In genomic region chr10:127285644-127286043, GRCm38 (mm10) we compare ENCODE assay signal across 9 mouse cellular contexts. TPM values are rescaled to one million over a fixed set of nuclear protein-coding genes. Genes with fewer than 3 reads are reported as not detected.
DNase-seq lines count a peak whose midpoint lies in the region; ATAC-seq and TF ChIP-seq lines count a peak whose summit lies in the region.
"Had no signal": no experiment of that assay in that cellular context is flagged by ENCODE, and none has a peak within 500 bp of the region (broad histone marks: within the 10 kb centered on the region; RNA-seq: fewer than 3 reads in every experiment).

No protein-coding gene starts in this region.

- H3K4me3 ChIP-seq in heart, embryonic 11.5 days (ENCODE audit: low read depth, low read length): peak overlapping the region; percentile 3; the same call in 1 of the 2 replicates
- H3K4me3 ChIP-seq in stomach, embryonic 15.5 days (replicated peaks): no peak overlapping the region
- no peak overlapping the region for H3K4me3 ChIP-seq in stomach, postnatal 0 days (ENCODE audit: low read depth, low read length)
- H3K4me3 ChIP-seq in hindbrain, embryonic 15.5 days: no peak overlapping the region
- no peak overlapping the region for H3K4me3 ChIP-seq in stomach, embryonic 16.5 days (replicated peaks; ENCODE audit: low read length)
- H3K4me3 ChIP-seq: limb, embryonic 15.5 days had no signal

- H3K27ac ChIP-seq in heart, embryonic 11.5 days (ENCODE audit: low read depth, low read length): no peak overlapping the region
- H3K27ac ChIP-seq in stomach, embryonic 15.5 days: no peak overlapping the region
- H3K27ac ChIP-seq in stomach, postnatal 0 days (replicated peaks): no peak overlapping the region
- H3K27ac ChIP-seq in hindbrain, embryonic 15.5 days (replicated peaks): no peak overlapping the region
- no peak overlapping the region for H3K27ac ChIP-seq in stomach, embryonic 16.5 days (ENCODE audit: low read length)
- H3K27ac ChIP-seq: limb, embryonic 15.5 days had no signal

- TF ChIP-seq EP300 in stomach, postnatal 0 days (optimal IDR thresholded peaks at IDR 0.05): no peak

- no peak for DNase-seq in heart, adult 18-20 months
- no peak for DNase-seq in stomach, postnatal 0 days (ENCODE audit: low spot score)
- no peak for DNase-seq in right cerebral cortex, adult 18-20 months
- DNase-seq: thymus, adult 2 months had no signal

- H3K9ac ChIP-seq in heart, embryonic 11.5 days (ENCODE audit: low read depth, low read length): no peak overlapping the region
- no peak overlapping the region for H3K9ac ChIP-seq in stomach, embryonic 15.5 days
- no peak overlapping the region for H3K9ac ChIP-seq in stomach, postnatal 0 days (ENCODE audit: low read length)
- H3K9ac ChIP-seq in hindbrain, embryonic 15.5 days: 0 out of 2 replicates have a peak overlapping the region, but pooled peaks have one; percentile 10
- H3K9ac ChIP-seq in stomach, embryonic 16.5 days (ENCODE audit: low read length): peak overlapping the region; percentile 89; the same call in 1 of the 2 replicates
- H3K9ac ChIP-seq: limb, embryonic 15.5 days had no signal

- H3K27me3 ChIP-seq in heart, embryonic 11.5 days (ENCODE audit: control insufficient read depth, insufficient read depth, low read length): no peaks in the 10 kb centered on the region
- H3K27me3 ChIP-seq in stomach, embryonic 15.5 days (replicated peaks): no peaks in the 10 kb centered on the region
- no peaks in the 10 kb centered on the region for H3K27me3 ChIP-seq in stomach, postnatal 0 days (ENCODE audit: control insufficient read depth, insufficient read depth, low read length)
- no peaks in the 10 kb centered on the region for H3K27me3 ChIP-seq in hindbrain, embryonic 15.5 days
- H3K27me3 ChIP-seq in stomach, embryonic 16.5 days (ENCODE audit: control insufficient read depth, insufficient read depth, low read length): no peaks in the 10 kb centered on the region
- H3K27me3 ChIP-seq: limb, embryonic 15.5 days had no signal

- ATAC-seq in heart, embryonic 11.5 days (replicated peaks; ENCODE audit: insufficient number of reproducible peaks, low FRiP score, low TSS enrichment): no peak
- ATAC-seq in stomach, embryonic 15.5 days (ENCODE audit: insufficient read depth, low FRiP score, low read depth): no peak
- no peak for ATAC-seq in stomach, postnatal 0 days (ENCODE audit: low FRiP score, low TSS enrichment)
- ATAC-seq in hindbrain, embryonic 15.5 days (ENCODE audit: low FRiP score, low read depth): no peak
- no peak for ATAC-seq in stomach, embryonic 16.5 days (ENCODE audit: insufficient read depth, low FRiP score)

- no peaks in the 10 kb centered on the region for H3K9me3 ChIP-seq in heart, embryonic 11.5 days (replicated peaks; ENCODE audit: control insufficient read depth, low read length)
- no peaks in the 10 kb centered on the region for H3K9me3 ChIP-seq in stomach, embryonic 15.5 days
- H3K9me3 ChIP-seq in stomach, postnatal 0 days (ENCODE audit: control insufficient read depth, low read length): no peaks in the 10 kb centered on the region
- H3K9me3 ChIP-seq in hindbrain, embryonic 15.5 days: no peaks in the 10 kb centered on the region
- H3K9me3 ChIP-seq in stomach, embryonic 16.5 days (replicated peaks; ENCODE audit: control insufficient read depth, low read length): no peaks in the 10 kb centered on the region
- H3K9me3 ChIP-seq: limb, embryonic 15.5 days had no signal

- TF ChIP-seq CTCF in stomach, postnatal 0 days (IDR thresholded peaks at IDR 0.05; ENCODE audit: low read depth): no peak

- peaks cover 53% of the 10 kb centered on the region for H3K36me3 ChIP-seq in heart, embryonic 11.5 days (ENCODE audit: control insufficient read depth, insufficient read depth, low read length)
- peaks cover 50% of the 10 kb centered on the region for H3K36me3 ChIP-seq in stomach, embryonic 15.5 days
- H3K36me3 ChIP-seq in stomach, postnatal 0 days (ENCODE audit: control insufficient read depth, insufficient read depth, low read length): peaks cover 42% of the 10 kb centered on the region
- peaks cover 44% of the 10 kb centered on the region for H3K36me3 ChIP-seq in hindbrain, embryonic 15.5 days
- H3K36me3 ChIP-seq in stomach, embryonic 16.5 days (ENCODE audit: control insufficient read depth, insufficient read depth, low read length): peaks cover 29% of the 10 kb centered on the region

- H3K4me1 ChIP-seq in heart, embryonic 11.5 days (ENCODE audit: control insufficient read depth, insufficient read depth, low read length): peaks cover 27% of the 10 kb centered on the region
- peaks cover 39% of the 10 kb centered on the region for H3K4me1 ChIP-seq in stomach, embryonic 15.5 days
- H3K4me1 ChIP-seq in stomach, postnatal 0 days (replicated peaks; ENCODE audit: control insufficient read depth, insufficient read depth): peaks cover 5% of the 10 kb centered on the region
- peaks cover 54% of the 10 kb centered on the region for H3K4me1 ChIP-seq in hindbrain, embryonic 15.5 days (replicated peaks)
- H3K4me1 ChIP-seq in stomach, embryonic 16.5 days (ENCODE audit: control insufficient read depth, insufficient read depth, low read length): peaks cover 38% of the 10 kb centered on the region

- 80% methylated on average over 13 of the region's 13 CpGs for WGBS in heart, embryonic 11.5 days (ENCODE audit: insufficient replicate concordance)
- 74% methylated on average over 13 of the region's 13 CpGs for WGBS in stomach, embryonic 15.5 days
- 80% methylated on average over 13 of the region's 13 CpGs for WGBS in stomach, postnatal 0 days
- WGBS in hindbrain, embryonic 15.5 days: 62% methylated on average over 13 of the region's 13 CpGs
- 76% methylated on average over 13 of the region's 13 CpGs for WGBS in stomach, embryonic 16.5 days

- no peak overlapping the region for H3K4me2 ChIP-seq in heart, embryonic 11.5 days
- H3K4me2 ChIP-seq in stomach, embryonic 15.5 days: 0 out of 2 replicates have a peak overlapping the region, but pooled peaks have one; percentile 10
- no peak overlapping the region for H3K4me2 ChIP-seq in stomach, postnatal 0 days (replicated peaks; ENCODE audit: low read depth)
- no peak overlapping the region for H3K4me2 ChIP-seq in hindbrain, embryonic 15.5 days
- no peak overlapping the region for H3K4me2 ChIP-seq in stomach, embryonic 16.5 days (ENCODE audit: low read depth, low read length)
- H3K4me2 ChIP-seq: limb, embryonic 15.5 days had no signal

RNA-seq across cellular contexts. Expression of gene Mbd6, which starts 3.2 kb away (rescaled TPM):
- 13.6 and 15.1 TPM in 2 replicates for polyA plus RNA-seq in heart, embryonic 11.5 days (2014; fragmentation: Nextera tagmentation; extraction: Ambion mirVana)
- 10 to 100 TPM; 16.7 to 20.2 TPM for total RNA-seq in heart, adult 18-20 months (2021)
- 18.6 and 19.4 TPM in 2 replicates for polyA plus RNA-seq in stomach, embryonic 15.5 days (2015; fragmentation: Nextera tagmentation; extraction: Ambion mirVana)
- 8.5 and 8.9 TPM in 2 replicates for polyA plus RNA-seq in stomach, postnatal 0 days (2015; fragmentation: Nextera tagmentation; extraction: Ambion mirVana)
- polyA plus RNA-seq in hindbrain, embryonic 15.5 days (2015; fragmentation: Nextera tagmentation; extraction: Ambion mirVana): 16.1 and 17.5 TPM in 2 replicates
- polyA plus RNA-seq in stomach, embryonic 16.5 days (2015; fragmentation: Nextera tagmentation; extraction: Ambion mirVana): 8.6 and 11.6 TPM in 2 replicates

RNA-seq across cellular contexts. Expression of gene Dctn2, which starts 19.5 kb away (rescaled TPM):
- 135 and 136 TPM in 2 replicates for polyA plus RNA-seq in heart, embryonic 11.5 days (2014; fragmentation: Nextera tagmentation; extraction: Ambion mirVana)
- total RNA-seq in heart, adult 18-20 months (2021): 100 to 1,000 TPM; 139 to 146 TPM
- 161 and 169 TPM in 2 replicates for polyA plus RNA-seq in stomach, embryonic 15.5 days (2015; fragmentation: Nextera tagmentation; extraction: Ambion mirVana)
- 134 and 147 TPM in 2 replicates for polyA plus RNA-seq in stomach, postnatal 0 days (2015; fragmentation: Nextera tagmentation; extraction: Ambion mirVana)
- polyA plus RNA-seq in hindbrain, embryonic 15.5 days (2015; fragmentation: Nextera tagmentation; extraction: Ambion mirVana): 336 and 350 TPM in 2 replicates
- 171 and 173 TPM in 2 replicates for polyA plus RNA-seq in stomach, embryonic 16.5 days (2015; fragmentation: Nextera tagmentation; extraction: Ambion mirVana)

RNA-seq across cellular contexts. Expression of gene Kif5a, which starts 22.5 kb away (rescaled TPM):
- polyA plus RNA-seq in heart, embryonic 11.5 days (2014; fragmentation: Nextera tagmentation; extraction: Ambion mirVana): 1.6 TPM in 2 replicates
- total RNA-seq in heart, adult 18-20 months (2021): under 1 TPM; 0.41 to 0.89 TPM
- 5.6 and 6.2 TPM in 2 replicates for polyA plus RNA-seq in stomach, embryonic 15.5 days (2015; fragmentation: Nextera tagmentation; extraction: Ambion mirVana)
- 2.2 and 2.3 TPM in 2 replicates for polyA plus RNA-seq in stomach, postnatal 0 days (2015; fragmentation: Nextera tagmentation; extraction: Ambion mirVana)
- 110 and 114 TPM in 2 replicates for polyA plus RNA-seq in hindbrain, embryonic 15.5 days (2015; fragmentation: Nextera tagmentation; extraction: Ambion mirVana)
- 6.5 and 6.7 TPM in 2 replicates for polyA plus RNA-seq in stomach, embryonic 16.5 days (2015; fragmentation: Nextera tagmentation; extraction: Ambion mirVana)

RNA-seq across cellular contexts. Expression of gene Mars, which starts 25.9 kb away (rescaled TPM):
- 104 and 105 TPM in 2 replicates for polyA plus RNA-seq in heart, embryonic 11.5 days (2014; fragmentation: Nextera tagmentation; extraction: Ambion mirVana)
- total RNA-seq in heart, adult 18-20 months (2021): 10 to 100 TPM; 43.7 to 44.8 TPM
- 109 and 110 TPM in 2 replicates for polyA plus RNA-seq in stomach, embryonic 15.5 days (2015; fragmentation: Nextera tagmentation; extraction: Ambion mirVana)
- polyA plus RNA-seq in stomach, postnatal 0 days (2015; fragmentation: Nextera tagmentation; extraction: Ambion mirVana): 66.6 and 70.4 TPM in 2 replicates
- polyA plus RNA-seq in hindbrain, embryonic 15.5 days (2015; fragmentation: Nextera tagmentation; extraction: Ambion mirVana): 115 and 118 TPM in 2 replicates
- polyA plus RNA-seq in stomach, embryonic 16.5 days (2015; fragmentation: Nextera tagmentation; extraction: Ambion mirVana): 98.9 and 104 TPM in 2 replicates

RNA-seq across cellular contexts. Expression of gene Arhgap9, which starts 36.1 kb away (rescaled TPM):
- polyA plus RNA-seq in heart, embryonic 11.5 days (2014; fragmentation: Nextera tagmentation; extraction: Ambion mirVana): 1.7 TPM in 2 replicates
- total RNA-seq in heart, adult 18-20 months (2021): 1 to 10 TPM; 4.0 to 5.4 TPM
- polyA plus RNA-seq in stomach, embryonic 15.5 days (2015; fragmentation: Nextera tagmentation; extraction: Ambion mirVana): 5.6 and 6.3 TPM in 2 replicates
- 5.2 and 5.7 TPM in 2 replicates for polyA plus RNA-seq in stomach, postnatal 0 days (2015; fragmentation: Nextera tagmentation; extraction: Ambion mirVana)
- polyA plus RNA-seq in hindbrain, embryonic 15.5 days (2015; fragmentation: Nextera tagmentation; extraction: Ambion mirVana): 0.86 and 1.5 TPM in 2 replicates
- polyA plus RNA-seq in stomach, embryonic 16.5 days (2015; fragmentation: Nextera tagmentation; extraction: Ambion mirVana): 4.2 and 6.6 TPM in 2 replicates

Comparison
In these comparisons a context has a peak if more than half of its experiments do, and no peak if none do; other contexts are left out.
1. H3K9ac ChIP-seq: peak in hindbrain, embryonic 15.5 days (single experiment) and stomach, embryonic 16.5 days (single experiment); none in heart, embryonic 11.5 days (single experiment), stomach, embryonic 15.5 days (single experiment) and stomach, postnatal 0 days (single experiment).
2. RNA of gene Kif5a, which starts 22.5 kb away (polyA plus RNA-seq): 110 to 114 TPM in hindbrain, embryonic 15.5 days; 6.5 to 6.7 TPM in stomach, embryonic 16.5 days, 5.6 to 6.2 TPM in stomach, embryonic 15.5 days, 2.2 to 2.3 TPM in stomach, postnatal 0 days and 1.6 TPM in heart, embryonic 11.5 days; every median in the first group is over 10 times any median in the second.